Mouse (Mus musculus) MEL (cell line): Measurements from ENCODE around the gene Pigp.

Source experiments
- CTCF ChIP-seq, 3 experiments: IDR thresholded peaks in 2 of 3; conservative IDR thresholded peaks in 1 of 3; 2 replicates each; pipeline ENCODE4 v1.5.1; 2011 to 2012; ENCODE audit warnings: low read length in 3 of 3, low read depth in 2 of 3, mild to moderate bottlenecking in 2 of 3, improper control_type of control experiment in 1 of 3, inconsistent platforms in 1 of 3, mixed read lengths in 1 of 3, moderate library complexity in 1 of 3; ENCODE audit not compliant: control insufficient read depth in 1 of 3, insufficient read depth in 1 of 3, poor library complexity in 1 of 3, severe bottlenecking in 1 of 3
- GATA1 ChIP-seq: IDR thresholded peaks from 2 replicates; pipeline ENCODE4 v1.6.1; 2011; ENCODE audit warnings: low read depth, low read length, improper control_type of control experiment
- KAT2A ChIP-seq: conservative IDR thresholded peaks from 2 replicates; pipeline ENCODE4 v1.6.1; 2012; ENCODE audit warnings: low read depth, low read length, improper control_type of control experiment, inconsistent platforms
- POLR2A ChIP-seq, 2 experiments: IDR thresholded peaks; 2 replicates each; pipeline ENCODE4 v1.6.1; 2011 to 2012; ENCODE audit warnings: low read length in 2 of 2, mild to moderate bottlenecking in 2 of 2, control low read depth in 1 of 2, improper control_type of control experiment in 1 of 2, low read depth in 1 of 2, moderate library complexity in 1 of 2; ENCODE audit not compliant: control insufficient read depth in 1 of 2, insufficient read depth in 1 of 2, poor library complexity in 1 of 2
- TBP ChIP-seq: IDR thresholded peaks from 2 replicates; pipeline ENCODE4 v1.8.0; 2011; ENCODE audit warnings: low read depth, low read length, improper control_type of control experiment
- ZNF384 ChIP-seq: IDR thresholded peaks from 2 replicates; pipeline ENCODE4 v1.6.1; 2012; ENCODE audit warnings: low read depth, mild to moderate bottlenecking, inconsistent platforms, low read length, improper control_type of control experiment

DNA sequence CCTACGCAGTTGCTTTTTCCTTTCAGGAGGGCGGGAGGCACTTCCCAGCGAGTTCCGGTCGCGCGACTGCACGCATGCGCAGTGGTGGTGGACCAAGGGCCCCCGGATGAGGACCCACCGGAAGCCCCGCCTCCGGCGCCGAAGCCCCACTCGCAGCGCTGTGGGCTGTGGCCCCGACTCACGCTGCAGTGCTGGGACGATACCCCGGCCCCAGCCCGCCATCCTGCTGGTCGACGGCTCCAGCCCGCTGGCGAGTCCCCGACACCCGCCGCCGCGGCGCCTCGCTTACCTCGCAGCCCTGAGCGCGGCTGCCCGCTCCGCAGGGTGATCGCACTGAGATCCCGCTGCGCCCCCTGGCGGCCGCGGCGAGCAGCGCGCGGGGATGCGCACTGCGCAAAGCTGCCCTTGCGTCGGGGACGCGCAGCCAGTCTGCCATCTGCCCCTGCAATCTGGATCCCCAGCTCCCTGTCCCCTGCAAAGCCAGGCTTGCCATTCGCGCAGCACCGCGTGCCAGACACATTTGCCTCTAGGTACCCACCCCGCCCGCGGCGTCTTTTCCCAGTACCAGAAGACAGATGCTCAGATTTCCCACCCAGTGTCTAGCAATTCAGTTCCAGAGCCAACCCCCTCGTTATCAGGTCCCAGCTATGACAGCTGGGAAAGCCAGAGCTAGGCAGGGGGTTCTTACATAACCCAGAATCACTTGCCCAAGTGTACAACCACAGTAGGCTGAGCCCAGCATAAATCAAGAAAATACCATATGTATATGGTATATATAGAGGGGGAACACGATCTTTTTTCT, 58.2 kb downstream of the Pigp start, which contains the start of gene Hlcs:
- TF ChIP-seq ZNF384 = no peak
- no peak; the same call in 1 of the 2 replicates for TF ChIP-seq TBP
- peak; percentile 84 to 91; a peak in 3 of 4 replicates for TF ChIP-seq POLR2A (IDR thresholded peaks at IDR 0.05; ENCODE audit: control insufficient read depth in 1 of 2, insufficient read depth in 1 of 2, low read depth in 1 of 2, low read length in 2 of 2, poor library complexity in 1 of 2)
- TF ChIP-seq GATA1 = no peak
- TF ChIP-seq CTCF (IDR thresholded peaks at IDR 0.05 in 2 of 3, conservative IDR thresholded peaks at IDR 0.05 in 1 of 3; ENCODE audit: control insufficient read depth in 1 of 3, insufficient read depth in 1 of 3, low read depth in 2 of 3, low read length in 3 of 3, poor library complexity in 1 of 3, severe bottlenecking in 1 of 3) = peak; percentile 81 to 96 (median 87)
- TF ChIP-seq KAT2A = no peak; the same call in 1 of the 2 replicates
